Mouse (Mus musculus) lung, postnatal 0 days (tissue): ENCODE results near the gene Rnf166.

Source experiments
- CTCF ChIP-seq: IDR thresholded peaks from 2 replicates; pipeline ENCODE4 v1.5.1; 2016; ENCODE audit warnings: antibody characterized with exemption, mild to moderate bottlenecking
- EP300 ChIP-seq: IDR thresholded peaks from 2 replicates; pipeline ENCODE4 v1.6.1; 2016; ENCODE audit warnings: antibody characterized with exemption, mild to moderate bottlenecking, control low read depth

GRCm38 (mm10) chr8:122444058-122444748 lies 31.7 kb downstream of the Rnf166 start:
- TF ChIP-seq CTCF (no peak), EP300 (peak; percentile 95)
